Mouse (Mus musculus): ENCODE results near the gene Taldo1. TPM values are rescaled to one million over a fixed set of nuclear protein-coding genes. Genes with fewer than 3 reads are reported as not detected.
"Not testable (repeated sequence)": the region's sequence is repeated elsewhere in the genome, so short reads cannot be mapped to it uniquely, and the experiment has no call there.

Gene Taldo1
- polyA plus RNA-seq, 1 experiment from 2014 or later, result 280 TPM

DNA sequence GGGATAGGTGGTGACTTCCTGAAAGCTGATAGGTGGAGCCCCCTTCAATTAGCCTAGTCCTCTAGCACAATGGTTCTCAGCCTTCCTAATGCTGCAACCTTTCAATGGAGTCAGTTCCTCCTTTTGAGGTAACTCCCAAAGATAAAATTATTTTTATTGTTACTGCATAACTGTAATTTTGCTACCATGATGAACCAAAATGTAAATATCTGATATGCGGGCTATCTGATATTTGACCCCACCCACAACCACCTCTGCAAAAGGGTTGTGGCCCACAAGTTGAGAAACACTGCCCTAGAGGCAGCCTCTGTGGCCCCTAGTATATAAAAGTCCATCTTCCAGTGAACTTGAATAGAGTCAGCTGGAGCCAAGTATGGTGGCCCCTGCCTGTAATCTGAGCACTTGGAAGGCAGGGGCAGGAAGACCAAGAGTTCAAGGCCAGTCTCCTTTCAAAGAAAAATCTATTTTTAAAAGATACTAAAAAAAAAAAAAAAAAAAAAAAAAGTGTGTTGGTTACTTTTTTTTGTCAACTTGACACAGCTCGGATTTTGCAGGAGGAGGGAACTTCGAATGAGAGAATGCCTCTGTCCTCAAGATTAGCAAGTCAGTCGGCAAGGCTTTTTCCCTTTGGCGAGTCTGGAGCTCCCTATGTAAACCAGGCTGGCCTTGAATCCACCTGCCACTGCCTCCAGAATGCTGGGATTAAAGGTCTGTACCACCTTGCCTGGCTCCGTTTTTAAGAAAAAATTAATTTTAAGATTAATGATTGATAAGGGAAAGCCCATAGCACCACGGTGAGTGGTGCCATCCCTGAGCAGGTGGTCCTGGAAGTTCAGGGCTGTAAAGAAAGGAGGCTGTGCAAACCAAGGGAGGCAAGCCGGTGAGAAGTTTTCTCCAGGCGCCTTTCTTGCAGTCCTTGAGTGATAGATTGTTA is 1.4 kb upstream of the Taldo1 start:
- no peak for ATAC-seq (ENCODE audit: low FRiP score, low read depth)
- Histone ChIP-seq H3K9ac (no peak overlapping the region), H3K4me2 (replicated peaks) (peak overlapping the region; percentile 80; the same call in 1 of the 2 replicates), H3K27me3 (0 out of 2 replicates have a peak, but pooled peaks cover 2% of the 10 kb centered on the region), H3K9me3 (no peaks in the 10 kb centered on the region), H3K27ac (no peak overlapping the region), H3K4me3 (no peak overlapping the region), H3K36me3 (peaks cover 3% of the 10 kb centered on the region; the same call in 1 of the 2 replicates), H3K4me1 (peaks cover 12% of the 10 kb centered on the region)
- WGBS, result 52% methylated on average over 9 of the region's 9 CpGs

DNA sequence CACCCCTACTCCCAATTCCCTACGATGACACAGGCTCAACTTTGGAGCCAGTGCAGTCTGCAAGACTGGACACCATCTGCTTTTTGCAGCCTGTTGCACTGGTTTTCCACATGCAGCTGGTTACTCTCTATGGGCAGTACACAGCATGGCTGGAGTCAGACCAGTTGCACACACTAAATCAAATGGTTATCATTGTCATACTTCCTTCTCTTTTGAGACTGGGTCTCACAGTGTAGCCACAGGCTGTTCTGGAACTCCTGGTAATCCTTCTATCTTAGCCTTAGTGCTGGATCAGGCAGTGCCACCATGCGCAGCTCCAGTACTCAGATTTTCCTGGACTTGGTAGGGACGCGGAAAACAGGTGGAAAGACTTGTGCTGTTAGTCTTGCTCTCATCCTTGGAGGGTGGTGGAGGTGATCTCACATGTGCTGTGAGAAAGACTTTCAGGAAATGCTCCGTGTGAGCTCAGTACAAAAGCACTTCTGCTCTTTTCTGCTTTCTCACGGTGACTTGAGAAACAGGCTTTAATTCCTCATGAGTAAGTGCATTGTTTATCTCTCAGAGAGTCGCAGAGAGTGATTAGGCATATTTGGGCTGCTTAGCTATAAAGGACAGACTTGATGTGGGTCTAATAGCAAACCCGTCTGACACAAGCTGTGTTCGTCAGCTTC is 688 bp downstream of the Taldo1 start:
- Histone ChIP-seq H3K36me3 (peaks cover 21% of the 10 kb centered on the region), H3K27me3 (0 out of 2 replicates have a peak, but pooled peaks cover 2% of the 10 kb centered on the region), H3K9me3 (no peaks in the 10 kb centered on the region), H3K4me3 (peak overlapping the region; percentile 59), H3K4me1 (peaks cover 12% of the 10 kb centered on the region), H3K27ac (peak overlapping the region; percentile 4; the same call in 1 of the 2 replicates), H3K4me2 (replicated peaks) (peak overlapping the region; percentile 80), H3K9ac (peak overlapping the region; percentile 75)
- no peak for ATAC-seq (ENCODE audit: low FRiP score, low read depth)
- WGBS, result 38% methylated on average over 9 of the region's 9 CpGs

DNA sequence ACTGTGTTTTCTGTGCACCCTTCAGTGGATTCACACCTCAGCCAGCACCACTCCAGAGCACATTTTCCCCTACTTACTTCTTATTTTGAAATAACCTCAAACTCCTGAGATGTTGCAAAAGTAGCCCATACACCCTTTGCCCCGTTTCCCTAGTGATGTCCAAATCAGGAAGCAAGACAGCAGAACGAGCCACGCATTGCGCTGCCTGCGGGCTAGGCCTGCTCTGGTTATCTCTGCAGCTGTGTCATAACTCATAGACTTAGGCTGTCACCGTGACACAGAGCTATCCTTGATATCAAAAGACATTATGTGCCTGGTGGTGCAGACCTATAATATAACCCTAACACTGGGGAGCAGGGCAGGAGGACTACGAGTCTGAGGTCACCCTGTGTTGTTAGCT is 2.2 kb downstream of the Taldo1 start:
- no peak overlapping the region for H3K9ac ChIP-seq
- peaks cover 36% of the 10 kb centered on the region for H3K36me3 ChIP-seq
- no peak overlapping the region for H3K27ac ChIP-seq
- no peak overlapping the region for H3K4me3 ChIP-seq
- H3K4me2 ChIP-seq (replicated peaks), result no peak overlapping the region
- H3K4me1 ChIP-seq, result peaks cover 12% of the 10 kb centered on the region
- no peak for ATAC-seq (ENCODE audit: low FRiP score, low read depth)
- H3K27me3 ChIP-seq, result 0 out of 2 replicates have a peak, but pooled peaks cover 2% of the 10 kb centered on the region
- 90% methylated on average over 7 of the region's 7 CpGs for WGBS
- no peaks in the 10 kb centered on the region for H3K9me3 ChIP-seq

DNA sequence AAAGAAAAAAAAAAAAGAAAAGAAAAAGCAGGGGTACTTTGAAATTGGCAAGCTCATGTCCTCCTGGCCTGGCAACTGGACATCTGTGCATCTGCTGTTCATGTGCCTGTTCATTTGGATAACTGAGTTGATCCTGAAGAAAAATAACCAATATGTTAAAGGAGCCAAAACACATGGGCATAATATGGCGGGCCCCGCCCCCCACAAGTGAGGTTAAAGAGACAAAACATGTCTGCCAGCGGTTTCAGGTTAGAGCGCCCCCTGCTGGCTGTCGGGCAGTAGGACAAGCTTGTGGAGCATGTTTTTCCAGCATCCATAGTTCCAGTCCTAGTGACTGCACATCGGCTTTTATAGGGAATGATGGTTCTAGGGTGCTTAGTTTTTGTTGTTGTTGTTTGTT is 2.8 kb downstream of the Taldo1 start:
- peaks cover 12% of the 10 kb centered on the region for H3K4me1 ChIP-seq
- no peak overlapping the region for H3K4me2 ChIP-seq (replicated peaks)
- 21% methylated on average over 6 of the region's 6 CpGs for WGBS
- no peak overlapping the region for H3K4me3 ChIP-seq
- H3K36me3 ChIP-seq, result peaks cover 41% of the 10 kb centered on the region
- H3K27me3 ChIP-seq, result 0 out of 2 replicates have a peak, but pooled peaks cover 2% of the 10 kb centered on the region
- H3K9me3 ChIP-seq, result no peaks in the 10 kb centered on the region
- H3K27ac ChIP-seq, result no peak overlapping the region
- no peak for ATAC-seq (ENCODE audit: low FRiP score, low read depth)
- H3K9ac ChIP-seq, result no peak overlapping the region

DNA sequence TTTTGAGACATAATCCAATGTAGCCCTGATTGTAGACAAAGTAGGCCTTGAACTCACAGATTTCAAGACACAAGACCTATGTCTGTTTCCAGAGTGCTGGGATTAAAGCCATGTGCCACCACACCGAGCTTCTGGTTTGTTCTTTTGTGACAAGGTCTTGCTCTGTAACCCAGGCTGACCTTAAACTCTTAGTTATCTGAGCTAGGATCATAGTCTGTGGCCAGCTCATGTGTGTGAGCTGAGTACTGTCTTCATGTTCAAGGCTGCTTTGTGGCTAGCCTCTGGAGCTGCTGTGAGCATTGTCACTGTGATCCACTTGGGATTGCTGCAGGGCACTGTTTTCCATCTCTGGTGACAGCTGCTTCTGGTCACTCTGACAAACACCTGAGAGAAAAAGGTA is 3.3 kb downstream of the Taldo1 start:
- H3K9me3 ChIP-seq, result no peaks in the 10 kb centered on the region
- H3K27ac ChIP-seq, result no peak overlapping the region
- ATAC-seq (ENCODE audit: low FRiP score, low read depth), result no peak
- H3K36me3 ChIP-seq, result peaks cover 47% of the 10 kb centered on the region
- H3K4me1 ChIP-seq, result peaks cover 12% of the 10 kb centered on the region
- H3K9ac ChIP-seq, result no peak overlapping the region
- no peak overlapping the region for H3K4me3 ChIP-seq
- no peaks in the 10 kb centered on the region for H3K27me3 ChIP-seq
- H3K4me2 ChIP-seq (replicated peaks), result no peak overlapping the region
- WGBS, result 72% methylated on average over 1 of the region's 1 CpGs

DNA sequence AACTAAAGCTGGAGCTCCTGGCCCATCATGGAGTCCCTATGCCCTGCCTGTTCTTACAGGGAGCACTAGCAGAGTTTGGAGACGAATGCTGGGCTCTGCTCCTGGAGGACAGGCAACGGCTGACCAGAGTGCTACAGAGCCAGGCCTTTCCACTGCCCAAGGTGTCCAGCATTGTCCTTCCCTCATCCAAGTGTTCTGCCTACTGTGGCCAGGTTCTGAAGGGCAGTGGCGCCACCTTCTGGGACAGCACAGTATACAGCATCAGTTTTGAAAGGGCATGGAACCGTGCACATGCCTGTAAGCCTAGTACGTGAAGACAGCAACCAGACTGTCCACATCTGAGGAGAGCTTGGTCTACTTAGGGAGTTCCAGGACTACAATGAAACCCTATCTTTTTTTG is 11.3 kb downstream of the Taldo1 start:
- Histone ChIP-seq H3K4me3 (no peak overlapping the region), H3K36me3 (peaks cover 69% of the 10 kb centered on the region), H3K4me2 (replicated peaks) (no peak overlapping the region), H3K27me3 (no peaks in the 10 kb centered on the region), H3K4me1 (no peaks in the 10 kb centered on the region), H3K9me3 (no peaks in the 10 kb centered on the region), H3K9ac (no peak overlapping the region), H3K27ac (no peak overlapping the region)
- WGBS, result 48% methylated on average over 5 of the region's 5 CpGs
- no peak for ATAC-seq (ENCODE audit: low FRiP score, low read depth)

DNA sequence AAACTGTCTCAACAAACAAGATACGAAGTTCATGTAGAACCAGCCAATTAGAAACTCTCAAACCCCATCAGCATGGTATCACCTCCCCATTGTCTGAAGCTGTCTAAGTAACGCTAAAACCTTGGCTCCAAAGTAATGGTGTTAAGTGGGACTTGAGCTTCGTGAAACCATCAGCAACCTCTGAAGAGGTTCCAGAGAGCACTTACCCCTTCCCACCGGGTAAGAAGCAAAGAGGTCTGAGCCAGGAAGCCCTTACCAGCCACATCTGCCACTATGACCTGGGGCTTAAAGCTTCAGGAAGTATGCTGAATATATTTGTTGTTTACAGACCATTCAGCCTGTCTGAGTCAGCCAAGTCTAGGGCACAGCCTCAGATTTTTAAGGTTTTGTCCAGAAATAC is 13.5 kb downstream of the Taldo1 start:
- peaks cover 5% of the 10 kb centered on the region for H3K4me1 ChIP-seq
- no peak overlapping the region for H3K9ac ChIP-seq
- H3K4me2 ChIP-seq (replicated peaks), result no peak overlapping the region
- H3K36me3 ChIP-seq, result peaks cover 70% of the 10 kb centered on the region
- H3K9me3 ChIP-seq, result no peaks in the 10 kb centered on the region
- H3K27me3 ChIP-seq, result no peaks in the 10 kb centered on the region
- no peak for ATAC-seq (ENCODE audit: low FRiP score, low read depth)
- H3K4me3 ChIP-seq, result no peak overlapping the region
- no peak overlapping the region for H3K27ac ChIP-seq
- 81% methylated on average over 4 of the region's 4 CpGs for WGBS

DNA sequence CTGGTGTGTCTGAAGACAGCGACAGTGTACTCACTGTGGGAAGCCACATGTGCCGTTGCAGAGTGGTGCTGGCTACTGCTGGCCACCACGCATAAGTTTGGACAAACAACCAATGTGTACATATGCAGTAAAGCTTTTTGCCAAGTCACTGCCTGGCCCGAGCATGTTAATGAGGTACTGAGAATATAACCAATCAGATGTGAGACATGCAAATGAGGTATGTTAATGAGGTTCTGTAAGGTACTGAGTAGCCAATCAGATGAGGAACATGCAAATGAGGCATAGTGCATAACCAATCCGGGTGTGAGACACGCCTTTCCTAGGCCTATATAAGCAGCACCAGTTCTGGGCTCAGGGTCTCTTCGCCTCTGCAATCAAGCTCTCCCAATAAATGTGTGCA is 15.7 kb downstream of the Taldo1 start:
- H3K9ac ChIP-seq; H3K9me3 ChIP-seq; H3K4me3 ChIP-seq; ATAC-seq (ENCODE audit: low FRiP score, low read depth); H3K27me3 ChIP-seq; H3K4me2 ChIP-seq (replicated peaks); H3K27ac ChIP-seq; H3K4me1 ChIP-seq: not testable (repeated sequence)
- WGBS, result 97% methylated on average over 7 of the region's 7 CpGs
- peaks cover 62% of the 10 kb centered on the region for H3K36me3 ChIP-seq

DNA sequence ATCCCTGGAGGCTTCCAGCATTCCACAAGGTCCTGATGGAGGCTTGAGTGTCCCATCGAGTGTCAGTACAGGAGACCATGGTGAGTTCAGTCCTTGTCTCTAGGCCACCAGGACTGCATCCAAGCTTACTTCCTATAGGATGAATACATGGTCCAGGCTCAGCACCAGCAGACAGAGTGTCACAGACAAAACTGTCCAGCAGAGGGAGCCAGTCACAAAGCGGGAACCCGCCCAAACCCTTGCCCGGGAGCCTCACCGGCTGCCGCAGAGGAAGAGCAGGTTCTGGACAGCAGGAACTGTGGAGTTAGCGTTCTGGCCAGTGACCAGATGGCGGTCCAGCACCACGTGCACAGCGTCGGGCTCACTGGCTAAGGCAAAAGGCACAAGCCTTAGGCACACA is 16.8 kb downstream of the Taldo1 start:
- Histone ChIP-seq H3K27ac (no peak overlapping the region), H3K4me3 (no peak overlapping the region), H3K4me2 (replicated peaks) (no peak overlapping the region), H3K36me3 (peaks cover 52% of the 10 kb centered on the region), H3K9ac (0 out of 2 replicates have a peak overlapping the region, but pooled peaks have one; percentile 2), H3K9me3 (no peaks in the 10 kb centered on the region), H3K27me3 (no peaks in the 10 kb centered on the region), H3K4me1 (peaks cover 14% of the 10 kb centered on the region)
- peak; percentile 65 for ATAC-seq (ENCODE audit: low FRiP score, low read depth)
- 14% methylated on average over 11 of the region's 11 CpGs for WGBS

DNA sequence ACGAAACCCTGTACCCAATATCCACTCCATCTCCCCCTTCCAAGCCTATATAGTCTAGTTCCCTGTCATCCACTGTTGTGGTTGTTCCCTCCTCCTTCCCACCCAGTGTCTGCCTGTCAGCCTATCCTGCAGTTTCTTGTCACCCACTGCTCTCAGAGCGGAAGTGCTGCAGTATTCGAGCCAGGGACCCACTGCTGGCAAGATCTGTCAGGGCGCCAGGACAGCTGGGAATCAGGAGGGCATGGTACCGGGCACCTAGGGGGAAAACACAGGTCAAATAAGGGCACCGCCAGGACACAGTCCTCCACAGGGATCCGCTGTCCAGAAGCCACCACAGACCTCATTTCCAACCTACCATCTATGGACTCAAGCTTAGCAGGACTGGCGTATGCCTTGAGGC is 18.6 kb downstream of the Taldo1 start:
- no peak overlapping the region for H3K27ac ChIP-seq
- no peak overlapping the region; the same call in 1 of the 2 replicates for H3K9ac ChIP-seq
- H3K36me3 ChIP-seq, result peaks cover 46% of the 10 kb centered on the region
- no peaks in the 10 kb centered on the region for H3K9me3 ChIP-seq
- H3K27me3 ChIP-seq, result no peaks in the 10 kb centered on the region
- WGBS, result 91% methylated on average over 8 of the region's 8 CpGs
- H3K4me3 ChIP-seq, result no peak overlapping the region
- ATAC-seq (ENCODE audit: low FRiP score, low read depth), result no peak
- H3K4me1 ChIP-seq, result peaks cover 14% of the 10 kb centered on the region
- H3K4me2 ChIP-seq (replicated peaks), result no peak overlapping the region

DNA sequence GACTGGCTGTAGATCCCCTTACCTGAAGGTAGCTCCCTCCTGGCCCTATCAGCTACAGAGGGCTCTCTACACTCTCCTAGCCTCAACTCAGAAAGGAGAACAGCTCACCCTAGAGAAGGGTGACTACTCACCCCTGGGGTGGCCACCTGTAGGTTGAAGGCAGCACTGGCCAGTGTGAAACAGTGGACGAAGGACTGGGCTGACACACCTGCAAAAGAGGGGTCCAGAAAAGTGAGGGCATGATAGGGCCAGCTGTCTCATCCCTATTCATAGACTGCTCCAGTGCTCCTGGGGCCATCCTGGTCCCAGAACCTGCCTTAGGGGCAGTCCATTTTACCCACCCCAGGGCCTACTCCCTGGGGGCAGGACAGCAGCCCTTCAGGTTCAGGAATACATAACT is 19.7 kb downstream of the Taldo1 start:
- Histone ChIP-seq H3K9ac (no peak overlapping the region), H3K4me1 (peaks cover 14% of the 10 kb centered on the region), H3K4me2 (replicated peaks) (no peak overlapping the region), H3K36me3 (peaks cover 46% of the 10 kb centered on the region), H3K9me3 (no peaks in the 10 kb centered on the region), H3K27ac (no peak overlapping the region), H3K4me3 (no peak overlapping the region), H3K27me3 (no peaks in the 10 kb centered on the region)
- no peak for ATAC-seq (ENCODE audit: low FRiP score, low read depth)
- WGBS, result 96% methylated on average over 1 of the region's 1 CpGs

DNA sequence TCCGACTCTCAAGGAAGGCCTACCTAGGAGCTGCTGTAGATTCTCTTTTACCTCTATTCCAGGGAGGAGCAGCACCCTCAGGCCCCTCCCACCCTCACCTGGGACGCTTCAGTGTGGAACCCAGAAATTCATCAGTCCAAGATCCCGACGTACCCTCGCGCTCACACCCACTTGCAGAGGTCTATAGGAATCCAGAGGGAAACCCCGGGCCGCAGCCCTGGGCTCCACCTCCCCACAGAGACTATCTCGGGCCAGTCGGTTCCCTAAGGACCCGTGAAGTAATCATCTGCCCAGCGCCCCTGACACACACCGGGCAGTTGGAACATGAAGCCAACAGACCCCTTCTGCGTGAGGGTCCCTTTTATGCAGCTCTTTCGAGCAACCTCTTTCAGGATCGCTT is 21.3 kb downstream of the Taldo1 start:
- ATAC-seq (ENCODE audit: low FRiP score, low read depth), result 0 out of 2 replicates have a peak, but pooled peaks have one; percentile 2
- peak overlapping the region; percentile 87 for H3K9ac ChIP-seq
- 5% methylated on average over 16 of the region's 16 CpGs for WGBS

More for the DNA sequence above, 21.3 kb downstream of the Taldo1 start:
- Histone ChIP-seq H3K27ac (peak overlapping the region; percentile 78), H3K36me3 (peaks cover 36% of the 10 kb centered on the region), H3K9me3 (no peaks in the 10 kb centered on the region), H3K4me2 (replicated peaks) (peak overlapping the region; percentile 84), H3K27me3 (no peaks in the 10 kb centered on the region), H3K4me3 (peak overlapping the region; percentile 86), H3K4me1 (peaks cover 14% of the 10 kb centered on the region)
